Mouse (Mus musculus) 3134 (cell line): ENCODE measurements around the gene Vil1.
"Not testable (repeated sequence)": the region's sequence is repeated elsewhere in the genome, so short reads cannot be mapped to it uniquely, and the experiment has no call there.

Experiments
- DNase-seq: peaks from one replicate; pipeline ENCODE4 v3.0.0-alpha.2; 2011; ENCODE audit warnings: low spot score; ENCODE audit not compliant: insufficient read length; ENCODE audit errors: extremely low read depth

Gene Vil1

DNA sequence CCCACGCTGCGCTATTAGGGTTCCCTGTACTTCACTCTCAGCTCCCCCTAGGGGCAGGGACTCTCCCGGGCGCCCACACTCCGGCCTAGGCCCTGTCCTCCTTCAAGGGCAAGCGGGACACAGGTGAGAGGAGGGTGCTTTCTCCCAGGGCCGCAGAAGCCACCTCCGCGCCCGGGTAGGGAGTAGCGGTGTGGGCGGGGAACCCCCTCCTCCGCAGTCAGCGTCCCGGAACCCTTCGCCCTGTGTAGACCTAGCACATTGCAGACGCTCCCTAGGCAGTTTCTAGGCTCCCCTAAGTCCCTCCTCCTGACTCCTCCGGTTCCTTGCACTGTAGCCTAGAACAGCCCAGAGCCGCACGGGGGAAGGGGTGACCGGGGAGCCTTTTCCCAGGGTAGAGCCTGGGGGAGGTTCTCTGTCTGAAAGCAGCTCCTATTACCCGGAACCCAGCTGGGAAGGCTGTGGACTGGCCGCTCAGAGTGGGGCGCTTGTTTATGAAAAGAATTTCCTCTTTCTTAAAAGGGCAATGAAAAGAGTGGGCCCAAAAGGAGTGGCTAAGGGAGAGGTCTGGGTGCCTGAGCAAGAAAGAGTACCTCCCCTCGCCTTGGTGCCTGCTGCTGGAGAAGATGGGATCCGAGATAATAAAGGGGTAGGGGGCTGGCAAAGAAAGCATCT, 22.3 kb upstream of the Vil1 start:
- peak; percentile 96 for DNase-seq

DNA sequence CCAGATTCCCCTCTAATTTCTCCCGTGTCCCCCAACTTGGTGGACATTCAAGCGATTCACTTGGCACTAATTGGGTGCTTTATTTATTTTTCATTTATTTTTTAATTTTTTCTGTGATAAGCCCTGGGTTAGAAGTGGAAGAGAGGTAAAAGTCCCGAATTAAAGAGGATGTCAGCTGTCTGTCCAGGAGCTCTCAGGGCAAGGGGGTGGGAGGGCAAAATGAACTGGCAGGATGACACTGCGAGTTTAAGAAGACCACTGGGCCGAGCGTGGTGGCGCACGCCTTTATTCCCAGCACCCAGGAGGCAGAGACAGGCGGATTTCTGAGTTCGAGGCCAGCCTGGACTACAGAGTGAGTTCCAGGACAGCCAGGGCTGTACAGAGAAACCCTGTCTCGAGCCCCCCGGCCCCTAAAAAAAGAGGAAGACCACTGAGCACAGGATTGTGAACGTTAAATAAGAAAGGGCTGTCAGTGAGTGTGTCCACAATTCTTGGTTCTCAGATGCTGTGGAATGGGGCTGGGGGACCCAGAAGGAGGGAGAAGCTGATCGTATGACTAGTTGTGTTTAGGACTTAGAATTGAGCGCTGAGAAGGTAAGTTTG, 21.7 kb upstream of the Vil1 start:
- DNase-seq: no peak

DNA sequence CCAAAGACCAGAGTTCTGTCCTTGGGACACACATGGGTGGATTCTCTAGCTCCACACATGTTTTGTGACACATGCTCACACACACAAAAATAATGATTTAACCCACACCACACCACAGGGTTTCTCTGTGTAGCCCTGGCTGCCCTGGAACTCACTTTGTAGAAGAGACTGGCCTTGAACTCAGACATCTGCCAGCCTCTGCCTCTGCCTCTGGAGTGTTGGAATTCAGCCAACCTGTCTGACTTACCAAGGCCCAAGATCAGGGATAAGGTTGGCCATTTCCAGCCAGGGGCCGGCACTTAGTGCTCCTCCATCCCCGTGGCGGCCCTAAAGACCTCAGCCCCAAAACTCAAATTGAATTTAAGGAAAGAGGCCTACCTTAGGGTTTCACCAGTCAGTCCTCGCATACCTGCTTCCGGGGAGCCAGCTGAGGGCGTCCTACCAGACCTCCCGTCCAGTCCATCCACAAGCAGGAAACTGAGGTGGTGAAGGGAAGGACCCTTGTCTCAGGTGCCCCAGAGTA, 20.7 kb upstream of the Vil1 start:
- DNase-seq: no peak

DNA sequence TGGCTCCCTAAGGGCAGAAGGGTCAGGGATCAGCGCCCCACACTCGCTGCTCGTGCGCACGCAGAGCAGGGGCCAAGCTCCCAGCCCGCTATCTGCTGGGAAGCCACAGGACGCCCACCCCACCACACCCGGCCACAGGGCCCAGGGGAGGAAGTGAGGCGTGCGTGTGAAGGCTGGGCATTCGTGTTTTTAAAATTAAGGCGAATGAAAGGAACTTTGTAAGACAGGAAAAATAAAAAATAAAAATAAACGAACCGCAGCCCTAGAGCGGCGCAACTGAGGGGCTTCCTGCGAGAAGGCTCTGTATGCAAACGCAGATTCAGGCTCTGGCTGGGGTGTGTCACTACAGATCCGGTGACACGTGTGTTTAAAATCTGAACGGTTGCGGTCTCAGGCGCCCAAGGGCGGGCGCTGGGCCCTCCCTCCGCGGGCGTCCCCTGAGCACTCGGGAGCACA, 19.3 kb upstream of the Vil1 start:
- DNase-seq: no peak

DNA sequence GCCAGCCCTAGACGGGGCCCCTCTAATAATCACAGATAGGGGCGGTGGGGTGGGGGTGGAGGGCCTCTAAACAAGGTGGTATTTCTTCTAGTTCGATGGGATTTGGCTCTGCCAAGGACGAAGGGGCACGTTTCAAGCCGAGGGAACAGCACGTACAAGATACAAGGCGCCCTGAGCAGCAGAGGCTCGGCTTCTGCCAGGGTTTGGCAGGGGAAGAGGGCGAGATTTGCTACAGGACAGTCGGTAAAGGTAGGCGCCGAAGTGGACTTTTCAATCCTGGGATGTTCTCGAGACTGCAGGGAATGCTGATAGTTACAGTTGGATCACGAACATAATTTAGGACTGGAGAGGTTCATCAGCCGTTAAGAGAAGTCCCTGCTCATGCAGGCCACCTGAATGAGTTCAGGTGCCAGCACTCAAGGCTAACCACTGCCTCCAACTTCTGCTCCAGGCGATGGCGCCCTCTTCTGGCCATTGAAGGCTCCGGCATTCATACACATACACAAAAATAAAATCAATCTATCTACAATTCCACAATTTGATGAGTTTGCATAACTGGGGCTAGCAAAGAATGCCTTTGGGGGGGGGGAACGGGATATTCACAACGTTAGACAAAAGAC, 18.8 kb upstream of the Vil1 start:
- no peak for DNase-seq

DNA sequence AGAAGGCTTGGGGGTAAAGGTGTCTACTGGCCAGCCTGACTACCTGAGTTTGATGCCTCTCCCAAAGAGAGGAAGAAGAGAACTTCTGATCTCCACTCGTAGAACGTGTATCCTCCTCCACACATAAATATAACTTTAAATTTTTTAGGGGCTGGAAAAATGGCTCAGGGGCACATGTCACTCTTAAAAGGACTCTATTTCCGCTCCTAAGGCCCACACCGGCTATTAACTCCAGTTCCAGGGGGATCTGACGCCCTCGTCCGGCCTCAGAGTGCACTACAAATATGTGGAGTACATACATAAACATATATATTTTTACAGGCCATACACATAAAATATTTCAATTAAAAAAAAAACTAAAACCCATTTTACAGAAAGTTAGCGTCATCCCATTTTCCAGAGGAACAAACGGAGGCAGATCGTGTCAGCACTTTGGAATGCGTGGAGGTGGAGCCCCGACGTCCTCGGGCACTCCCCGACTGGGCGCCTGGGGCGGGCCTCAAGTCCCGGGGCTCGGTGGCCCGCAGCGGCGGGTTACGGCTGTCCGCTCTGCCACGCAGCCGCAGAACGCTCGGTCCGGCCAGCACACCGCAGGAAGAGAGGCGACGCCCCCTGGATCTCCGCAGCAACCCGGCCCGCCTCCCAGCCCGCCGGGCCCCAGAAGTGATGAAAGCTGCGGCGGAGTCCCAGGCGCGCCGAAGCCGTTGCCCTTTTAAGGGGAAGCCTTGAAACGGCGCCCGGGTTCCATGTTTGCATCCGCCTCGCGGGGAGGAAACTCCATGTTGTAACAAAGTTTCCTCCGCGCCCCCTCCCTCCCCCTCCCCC, 18.0 kb upstream of the Vil1 start, which contains the start of gene Ctdsp1:
Gene Ctdsp1, plus strand, starts transcription at position 586 of the 825 bp plus-strand sequence.
- peak; percentile 99 for DNase-seq

DNA sequence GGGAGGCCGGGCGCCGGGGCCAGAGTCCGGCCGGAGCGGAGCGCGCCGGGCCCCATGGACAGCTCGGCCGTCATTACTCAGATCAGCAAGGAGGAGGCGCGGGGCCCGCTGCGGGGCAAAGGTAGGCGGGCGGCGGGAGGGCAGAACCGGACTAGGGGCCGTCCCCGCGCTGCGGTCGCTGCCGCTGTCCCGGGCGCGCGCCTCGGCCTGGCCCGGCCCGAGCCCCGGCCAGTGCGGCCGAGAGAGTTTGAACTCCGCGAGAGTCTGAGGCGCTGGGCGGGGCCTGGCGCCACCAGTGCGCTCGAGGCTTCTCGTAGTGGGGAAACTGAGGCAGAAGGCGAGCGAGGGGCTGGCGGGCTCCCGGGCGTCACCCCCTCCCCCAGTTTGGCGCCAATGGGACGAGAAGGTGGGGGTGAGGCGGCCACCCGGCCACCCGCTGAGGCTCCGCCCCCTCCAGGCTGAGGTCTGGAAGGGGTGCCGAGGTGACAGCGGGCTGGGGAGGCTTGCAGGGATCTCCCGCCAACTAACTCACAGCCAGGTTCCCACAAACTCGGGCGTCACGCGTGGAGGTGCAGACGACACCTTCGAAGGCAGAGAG, 17.2 kb upstream of the Vil1 start:
- peak; percentile 83 for DNase-seq

DNA sequence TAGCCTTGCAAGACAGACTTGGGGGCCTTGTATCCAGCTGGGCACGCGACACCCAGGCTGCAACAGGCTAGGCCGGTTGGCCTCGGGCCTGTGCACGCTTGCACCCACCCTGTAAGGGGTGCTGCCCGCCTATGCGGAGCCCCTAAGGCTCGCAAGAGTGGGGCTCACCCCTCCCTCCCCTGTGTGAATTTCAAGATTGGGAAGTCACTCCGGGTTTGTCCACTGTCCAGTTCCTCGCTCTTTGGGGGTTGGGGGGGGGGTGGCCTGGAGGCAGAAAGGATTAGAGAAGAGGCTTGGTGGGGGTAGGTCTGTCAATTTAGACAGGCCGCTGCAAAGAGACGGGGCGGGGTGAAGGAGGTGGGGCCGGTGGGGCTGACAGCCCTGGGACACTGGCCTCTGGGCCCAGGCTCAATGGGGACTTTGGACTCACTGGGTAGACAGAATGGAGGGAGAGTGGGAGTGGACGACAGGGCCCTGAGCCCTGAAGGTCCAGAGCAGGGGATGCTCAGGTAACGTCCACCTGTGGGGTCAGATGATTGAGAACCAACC, 16.7 kb upstream of the Vil1 start:
- no peak for DNase-seq

DNA sequence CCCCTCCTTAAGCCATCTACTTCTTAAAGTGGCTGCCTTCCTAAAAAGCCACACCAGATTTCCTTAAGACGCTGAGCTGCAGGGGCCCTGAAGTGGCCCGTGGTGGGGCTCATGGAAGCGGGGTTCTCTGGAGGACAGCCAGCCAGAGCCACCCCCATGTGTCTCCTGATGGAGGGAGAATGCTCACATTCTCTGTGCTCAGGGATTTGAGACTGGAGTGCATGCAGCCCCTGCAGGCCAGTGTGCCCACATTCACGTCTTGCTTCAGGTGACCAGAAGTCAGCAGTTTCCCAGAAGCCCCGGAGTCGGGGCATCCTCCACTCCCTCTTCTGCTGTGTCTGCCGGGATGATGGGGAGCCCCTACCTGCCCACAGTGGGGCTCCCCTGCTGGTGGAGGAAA, 16.2 kb upstream of the Vil1 start:
- DNase-seq: peak; percentile 56

DNA sequence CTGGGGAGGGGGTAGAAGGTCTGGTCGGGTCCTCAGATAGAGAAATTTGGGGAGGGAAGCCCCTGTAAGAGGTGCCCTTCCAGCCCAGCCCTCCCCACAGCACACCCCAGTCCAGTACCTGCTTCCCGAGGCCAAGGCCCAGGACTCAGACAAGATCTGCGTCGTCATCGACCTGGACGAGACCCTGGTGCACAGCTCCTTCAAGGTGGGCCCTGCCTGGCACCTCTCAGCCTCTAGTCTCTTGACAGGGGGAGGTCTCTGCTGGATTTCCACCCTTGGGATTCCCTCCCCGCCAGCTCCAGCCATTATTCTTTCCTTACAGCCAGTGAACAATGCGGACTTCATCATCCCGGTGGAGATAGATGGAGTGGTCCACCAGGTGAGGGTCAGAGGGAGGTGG, 15.5 kb upstream of the Vil1 start:
- no peak for DNase-seq

DNA sequence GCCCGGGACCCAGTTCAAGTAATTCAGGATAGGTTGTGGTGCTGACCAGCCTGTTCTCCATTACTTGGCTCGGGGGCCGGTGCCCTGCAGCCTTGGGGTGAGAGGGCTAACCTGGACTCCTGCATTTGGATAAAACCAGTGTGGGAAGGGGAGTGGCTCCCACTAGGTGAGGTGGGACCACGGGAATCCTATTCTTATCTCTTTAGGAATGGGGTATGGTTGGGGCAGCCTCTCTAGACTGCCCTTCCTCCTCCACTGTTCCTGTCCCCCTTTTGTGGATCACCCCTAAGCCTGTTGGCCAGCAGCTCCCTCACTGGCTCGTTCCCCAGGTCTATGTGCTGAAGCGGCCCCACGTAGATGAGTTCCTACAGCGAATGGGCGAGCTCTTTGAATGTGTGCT, 14.9 kb upstream of the Vil1 start:
- DNase-seq: no peak

DNA sequence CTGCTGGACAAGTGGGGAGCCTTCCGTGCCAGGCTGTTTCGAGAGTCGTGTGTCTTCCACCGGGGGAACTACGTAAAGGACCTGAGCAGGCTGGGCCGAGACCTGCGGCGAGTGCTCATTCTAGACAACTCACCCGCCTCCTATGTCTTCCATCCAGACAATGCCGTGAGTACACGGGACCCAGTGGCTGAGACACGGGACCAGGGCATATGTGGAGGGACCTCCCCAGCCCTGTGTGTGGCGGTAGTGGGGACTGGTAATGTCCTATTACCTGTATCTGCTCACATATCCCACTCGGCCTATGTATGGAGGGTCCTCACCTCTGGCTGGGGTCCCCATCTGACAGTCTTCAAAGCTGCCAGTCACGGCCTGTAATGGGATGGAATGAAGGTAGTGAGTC, 14.3 kb upstream of the Vil1 start:
- DNase-seq: no peak

DNA sequence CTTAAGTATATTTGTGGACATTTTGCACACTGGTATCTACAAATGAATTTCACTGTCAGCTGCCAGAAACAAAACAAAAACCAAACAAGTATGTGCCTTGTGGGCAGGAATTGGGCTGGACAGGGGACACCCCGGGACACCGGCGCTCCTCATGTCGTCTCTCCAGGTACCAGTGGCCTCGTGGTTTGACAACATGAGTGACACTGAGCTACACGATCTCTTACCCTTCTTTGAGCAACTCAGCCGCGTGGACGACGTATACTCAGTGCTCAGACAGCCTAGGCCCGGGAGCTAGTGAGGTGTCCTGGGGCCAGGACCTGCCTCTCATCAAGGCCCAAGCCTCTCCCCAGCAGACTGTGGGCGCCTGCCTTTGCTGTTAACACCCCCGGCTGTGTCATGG, 13.9 kb upstream of the Vil1 start:
- no peak for DNase-seq

DNA sequence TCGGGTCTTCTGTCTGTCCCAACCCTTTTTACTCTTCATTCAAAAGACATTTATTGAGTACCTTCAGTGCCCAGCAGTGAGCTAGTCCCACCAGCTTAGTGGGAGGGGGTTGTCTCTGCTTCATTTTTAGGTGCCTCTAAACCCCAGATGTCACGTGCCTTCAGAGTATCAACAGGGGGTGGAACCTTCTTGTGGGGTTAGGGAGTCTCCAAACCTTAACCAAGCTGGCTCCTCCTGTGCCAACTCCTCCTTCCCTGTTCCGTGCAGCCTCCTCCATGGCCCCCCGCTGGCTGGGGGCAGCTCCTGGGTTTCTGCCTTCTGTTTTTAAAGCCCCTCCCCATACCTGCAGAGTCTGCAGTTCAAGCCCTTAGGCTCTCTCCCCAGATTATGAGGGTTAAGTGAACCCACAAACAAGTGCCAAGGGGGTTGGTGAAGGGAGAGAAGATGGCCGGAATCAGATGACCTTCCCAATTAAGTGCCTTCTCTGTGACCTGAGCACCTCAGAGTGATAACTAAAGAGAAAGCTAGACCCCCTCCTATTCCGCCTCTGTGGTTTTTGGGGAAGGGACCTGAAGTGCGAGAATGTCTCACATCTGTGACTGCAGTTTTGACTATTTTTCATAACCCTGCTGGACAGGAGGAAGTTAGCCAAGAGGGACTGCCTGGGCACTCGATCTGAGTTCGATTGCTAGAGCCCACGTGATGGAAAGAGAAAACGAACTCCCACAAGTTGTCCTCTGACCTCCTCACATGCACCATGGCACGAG, 12.5 kb upstream of the Vil1 start:
- DNase-seq: not testable (repeated sequence)

DNA sequence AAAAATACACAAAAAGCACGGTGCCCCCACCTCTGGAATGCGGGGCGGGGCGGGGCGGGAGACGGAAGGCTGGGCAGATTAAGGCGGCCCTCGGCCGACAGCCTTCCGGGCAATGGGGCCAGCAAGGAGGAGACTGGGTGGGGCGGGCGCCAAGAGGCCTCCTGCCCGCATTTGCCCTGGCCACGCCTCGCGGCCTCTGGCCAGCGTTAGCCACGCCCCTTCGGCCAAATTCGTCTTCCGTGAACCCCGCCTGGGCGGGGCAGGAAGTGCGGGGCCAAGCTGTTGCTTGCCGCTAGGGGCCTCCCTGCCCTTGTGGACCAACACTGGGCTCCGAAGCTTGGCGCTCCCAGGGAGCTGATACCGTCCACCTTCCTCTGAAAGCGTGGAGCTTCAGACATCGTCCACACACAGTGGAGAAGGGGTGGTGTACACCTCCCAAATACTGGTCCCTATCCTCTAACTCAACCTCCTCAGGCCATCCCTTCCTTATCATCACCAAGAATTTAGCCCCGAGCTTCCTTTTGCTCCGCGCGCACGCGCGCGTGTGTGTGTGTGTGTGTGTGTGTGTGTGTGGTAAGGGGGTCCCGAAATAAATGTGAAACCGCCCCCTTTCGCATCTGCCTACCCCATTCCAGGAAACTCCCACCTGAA, 11.8 kb upstream of the Vil1 start:
- DNase-seq: peak; percentile 99

DNA sequence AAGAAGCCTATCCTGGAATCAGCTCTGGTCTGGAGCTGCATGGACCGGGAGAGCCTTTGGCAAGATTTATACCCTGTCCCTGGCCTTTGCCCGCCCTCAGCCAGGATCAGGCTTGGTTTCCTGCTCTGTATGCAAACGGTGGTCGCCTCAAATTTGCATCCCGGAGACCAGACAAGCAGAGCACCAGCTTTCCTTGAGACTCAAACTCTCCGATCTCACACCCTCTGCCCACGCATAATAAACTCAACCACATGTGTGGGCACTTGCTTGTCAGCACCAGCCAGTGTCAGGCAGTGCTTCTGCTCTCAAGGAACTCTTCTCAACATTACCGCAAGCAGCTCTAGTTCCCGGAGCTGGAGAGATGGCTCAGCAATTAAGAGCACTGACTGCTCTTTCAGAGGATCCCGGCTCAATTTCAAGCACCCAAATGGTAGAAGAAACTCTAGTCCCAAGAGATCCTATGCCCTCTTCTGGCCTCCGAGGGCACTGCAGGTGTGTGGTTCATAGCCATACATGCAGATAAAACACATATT, 11.2 kb upstream of the Vil1 start:
- DNase-seq: peak; percentile 43

DNA sequence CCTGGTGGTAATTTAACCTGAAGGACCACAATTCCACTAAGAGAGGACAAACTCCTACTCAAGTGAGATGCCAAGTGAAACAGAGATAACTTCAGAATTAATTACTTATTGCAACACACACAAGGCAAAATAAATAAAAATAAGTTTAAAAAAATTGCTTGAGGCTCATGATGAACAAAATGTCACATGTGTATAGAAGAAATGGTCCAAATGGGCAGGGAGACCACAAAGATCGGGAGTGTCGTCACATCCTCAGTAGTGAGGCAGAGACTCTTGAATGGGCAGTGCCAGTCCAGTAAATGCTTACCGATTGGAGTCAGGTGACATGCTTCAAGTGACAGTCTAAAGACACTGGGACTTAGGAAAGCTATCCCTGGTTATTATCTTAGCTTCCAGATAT, 8.6 kb upstream of the Vil1 start:
- no peak for DNase-seq

DNA sequence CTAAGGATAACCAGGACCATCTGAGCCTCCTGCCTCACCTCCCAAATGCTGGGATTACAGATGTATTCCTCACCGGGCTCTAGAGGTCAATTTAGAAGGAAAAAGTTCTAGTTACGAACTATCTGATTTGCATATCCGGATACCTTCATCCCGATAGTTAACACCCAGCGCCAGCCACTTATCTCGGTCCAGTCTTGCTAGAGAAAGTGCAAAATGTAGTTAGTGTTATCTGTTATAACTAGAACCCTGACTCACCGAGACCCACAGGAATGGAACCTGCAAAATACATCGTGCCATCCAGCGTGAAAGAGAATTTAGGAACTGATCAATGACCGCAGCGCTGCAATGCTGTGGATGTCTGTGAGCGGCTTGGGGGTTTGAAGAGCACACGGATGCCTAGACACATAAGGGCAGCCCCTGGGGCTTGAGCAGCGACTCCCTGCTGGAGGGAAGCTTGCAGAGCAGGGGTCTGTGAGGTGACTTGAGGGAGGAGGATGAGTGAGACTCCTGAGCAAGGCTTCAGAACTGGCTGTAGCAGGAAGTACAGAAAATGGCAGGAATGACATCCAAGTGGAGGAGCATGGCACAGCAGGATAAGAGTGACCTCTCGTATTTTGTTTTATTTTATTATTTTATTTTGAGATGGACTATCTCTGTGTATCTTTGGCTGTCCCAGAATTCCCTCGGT, 8.0 kb upstream of the Vil1 start:
- DNase-seq: no peak
